Mouse (Mus musculus): Measurements from ENCODE around the gene Gtf2i.
"Not testable (repeated sequence)": the region's sequence is repeated elsewhere in the genome, so short reads cannot be mapped to it uniquely, and the experiment has no call there.

Gene Gtf2i

GRCm38 (mm10) chr5:134314688-134315622 lies at the start of gene Gtf2i:
Gene Gtf2i (minus strand): TSS chr5:134314760.
- peak; percentile 91 for DNase-seq

- no peak for DNase-seq
Observed at GRCm38 (mm10) chr5:134359101-134359500, 44.5 kb upstream of the Gtf2i start.

GRCm38 (mm10) chr5:134355372-134355771 lies 40.8 kb upstream of the Gtf2i start:
- DNase-seq: not testable (repeated sequence)

- no peak for DNase-seq
Observed at GRCm38 (mm10) chr5:134353117-134353516, 38.6 kb upstream of the Gtf2i start.

- DNase-seq: no peak
Observed at GRCm38 (mm10) chr5:134352527-134353001, 38.0 kb upstream of the Gtf2i start.

- peak; percentile 33 for DNase-seq
Observed at GRCm38 (mm10) chr5:134350660-134351059, 36.1 kb upstream of the Gtf2i start.

- no peak for DNase-seq
Observed at GRCm38 (mm10) chr5:134347066-134347465, 32.5 kb upstream of the Gtf2i start.

GRCm38 (mm10) chr5:134345449-134345848 lies 30.9 kb upstream of the Gtf2i start:
- peak; percentile 49 for DNase-seq

- DNase-seq: no peak
Observed at GRCm38 (mm10) chr5:134344076-134344475, 29.5 kb upstream of the Gtf2i start.

- not testable (repeated sequence) for DNase-seq
Observed at GRCm38 (mm10) chr5:134343530-134343929, 29.0 kb upstream of the Gtf2i start.

- DNase-seq: no peak
Observed at GRCm38 (mm10) chr5:134342503-134343205, 28.1 kb upstream of the Gtf2i start.

- DNase-seq: no peak
Observed at GRCm38 (mm10) chr5:134341721-134342120, 27.2 kb upstream of the Gtf2i start.

GRCm38 (mm10) chr5:134341321-134341720 lies 26.8 kb upstream of the Gtf2i start:
- DNase-seq: no peak

- no peak for DNase-seq
Observed at GRCm38 (mm10) chr5:134340101-134340522, 25.6 kb upstream of the Gtf2i start.

- not testable (repeated sequence) for DNase-seq
Observed at GRCm38 (mm10) chr5:134337012-134337411, 22.5 kb upstream of the Gtf2i start.

GRCm38 (mm10) chr5:134332743-134333142 lies 18.2 kb upstream of the Gtf2i start:
- DNase-seq: no peak

GRCm38 (mm10) chr5:134330082-134330481 lies 15.5 kb upstream of the Gtf2i start:
- DNase-seq: no peak

GRCm38 (mm10) chr5:134329311-134329710 lies 14.8 kb upstream of the Gtf2i start:
- no peak for DNase-seq

GRCm38 (mm10) chr5:134328482-134329001 lies 14.0 kb upstream of the Gtf2i start:
- DNase-seq: no peak

GRCm38 (mm10) chr5:134325856-134326566 lies 11.5 kb upstream of the Gtf2i start:
- DNase-seq: no peak

- no peak for DNase-seq
Observed at GRCm38 (mm10) chr5:134323869-134324268, 9.3 kb upstream of the Gtf2i start.

- DNase-seq: no peak
Observed at GRCm38 (mm10) chr5:134323311-134323710, 8.8 kb upstream of the Gtf2i start.

GRCm38 (mm10) chr5:134322355-134322754 lies 7.8 kb upstream of the Gtf2i start:
- no peak for DNase-seq

Data from right cerebral cortex, postnatal 14 days (tissue).